In the genomic region with DNA sequence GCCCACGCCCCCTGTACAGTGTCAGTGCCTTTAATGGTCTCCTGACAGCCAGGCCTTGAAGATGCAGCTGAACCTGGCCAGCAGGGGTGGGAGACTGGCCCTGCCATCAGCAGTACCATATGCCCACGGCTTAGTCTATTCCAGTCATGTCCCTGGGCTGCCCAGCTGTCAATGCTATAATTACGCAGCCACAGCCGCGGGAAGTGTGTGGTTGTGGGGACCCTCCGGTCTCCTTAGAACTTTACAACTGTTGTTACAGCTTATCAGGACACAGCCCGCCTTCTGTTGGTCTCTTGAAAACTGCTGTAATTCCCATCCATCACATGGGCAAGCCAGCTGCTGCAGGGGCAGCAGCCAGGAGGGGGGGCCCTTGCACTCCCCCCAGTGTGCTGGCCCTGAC, we compare ENCODE assay signal across 15 mouse cellular contexts.
DNase-seq lines count a peak whose midpoint lies in the region; ATAC-seq lines count a peak whose summit lies in the region.
"Had no signal": no experiment of that assay in that cellular context is flagged by ENCODE, and none has a peak within 500 bp of the region (broad histone marks: within the 10 kb centered on the region; RNA-seq: fewer than 3 reads in every experiment).

No protein-coding gene starts in this region.

- H3K9ac ChIP-seq in heart, embryonic 12.5 days: no peak overlapping the region
- no peak overlapping the region for H3K9ac ChIP-seq in heart, embryonic 11.5 days (ENCODE audit: low read depth, low read length)
- no peak overlapping the region for H3K9ac ChIP-seq in limb, embryonic 12.5 days (replicated peaks)
- H3K9ac ChIP-seq in midbrain, embryonic 16.5 days (ENCODE audit: low read depth, low read length): no peak overlapping the region
- H3K9ac ChIP-seq: liver, embryonic 13.5 days had no signal

- H3K4me3 ChIP-seq in heart, embryonic 12.5 days: no peak overlapping the region
- no peak overlapping the region for H3K4me3 ChIP-seq in heart, embryonic 11.5 days (ENCODE audit: low read depth, low read length)
- H3K4me3 ChIP-seq in limb, embryonic 12.5 days (replicated peaks): no peak overlapping the region
- H3K4me3 ChIP-seq in midbrain, embryonic 16.5 days (ENCODE audit: low read depth, low read length): no peak overlapping the region
- H3K4me3 ChIP-seq: liver, embryonic 13.5 days had no signal

- H3K9me3 ChIP-seq in heart, embryonic 12.5 days (replicated peaks): no peaks in the 10 kb centered on the region
- H3K9me3 ChIP-seq in heart, embryonic 11.5 days (replicated peaks; ENCODE audit: control insufficient read depth, low read length): no peaks in the 10 kb centered on the region
- 0 out of 2 replicates have a peak, but pooled peaks cover 3% of the 10 kb centered on the region for H3K9me3 ChIP-seq in limb, embryonic 12.5 days
- peaks cover 5% of the 10 kb centered on the region; the same call in 1 of the 2 replicates for H3K9me3 ChIP-seq in midbrain, embryonic 16.5 days (replicated peaks; ENCODE audit: control insufficient read depth, low read length, poor library complexity, severe bottlenecking)
- H3K9me3 ChIP-seq: liver, embryonic 13.5 days had no signal

- peak; percentile 21 for DNase-seq in right cerebral cortex, adult 18-20 months
- DNase-seq in right cerebral cortex, postnatal 4 days: no peak
- DNase-seq in yolk sac, embryonic 10.5 days (ENCODE audit: low spot score): no peak
- DNase-seq: adrenal gland, adult 2 months; cerebellum, adult 18-20 months; kidney, adult 8-10 months; layer of hippocampus, postnatal 36 days; liver, embryonic 13.5 days; thymus, adult 18-20 months had no signal

- no peaks in the 10 kb centered on the region for H3K36me3 ChIP-seq in heart, embryonic 12.5 days
- H3K36me3 ChIP-seq in heart, embryonic 11.5 days (ENCODE audit: control insufficient read depth, insufficient read depth, low read length): no peaks in the 10 kb centered on the region
- no peaks in the 10 kb centered on the region for H3K36me3 ChIP-seq in limb, embryonic 12.5 days
- H3K36me3 ChIP-seq in midbrain, embryonic 16.5 days (ENCODE audit: control insufficient read depth, insufficient read depth, low read length): no peaks in the 10 kb centered on the region
- H3K36me3 ChIP-seq: liver, embryonic 13.5 days had no signal

- no peaks in the 10 kb centered on the region for H3K4me1 ChIP-seq in heart, embryonic 12.5 days (replicated peaks)
- H3K4me1 ChIP-seq in heart, embryonic 11.5 days (ENCODE audit: control insufficient read depth, insufficient read depth, low read length): no peaks in the 10 kb centered on the region
- peaks cover 6% of the 10 kb centered on the region for H3K4me1 ChIP-seq in limb, embryonic 12.5 days (replicated peaks)
- H3K4me1 ChIP-seq in midbrain, embryonic 16.5 days (ENCODE audit: control insufficient read depth, insufficient read depth, low read length): no peaks in the 10 kb centered on the region
- H3K4me1 ChIP-seq: liver, embryonic 13.5 days had no signal

- no peaks in the 10 kb centered on the region for H3K27me3 ChIP-seq in heart, embryonic 12.5 days (replicated peaks)
- no peaks in the 10 kb centered on the region for H3K27me3 ChIP-seq in heart, embryonic 11.5 days (ENCODE audit: control insufficient read depth, insufficient read depth, low read length)
- H3K27me3 ChIP-seq in limb, embryonic 12.5 days: no peaks in the 10 kb centered on the region
- no peaks in the 10 kb centered on the region for H3K27me3 ChIP-seq in midbrain, embryonic 16.5 days (ENCODE audit: control insufficient read depth, insufficient read depth, low read depth, low read length)
- H3K27me3 ChIP-seq: liver, embryonic 13.5 days had no signal

- WGBS in heart, embryonic 12.5 days: 44% methylated on average over 7 of the region's 7 CpGs
- 42% methylated on average over 7 of the region's 7 CpGs for WGBS in heart, embryonic 11.5 days (ENCODE audit: insufficient replicate concordance)
- 25% methylated on average over 7 of the region's 7 CpGs for WGBS in limb, embryonic 12.5 days
- WGBS in midbrain, embryonic 16.5 days: 82% methylated on average over 7 of the region's 7 CpGs

- H3K4me2 ChIP-seq in heart, embryonic 12.5 days: no peak overlapping the region
- no peak overlapping the region for H3K4me2 ChIP-seq in heart, embryonic 11.5 days
- no peak overlapping the region for H3K4me2 ChIP-seq in limb, embryonic 12.5 days
- no peak overlapping the region for H3K4me2 ChIP-seq in midbrain, embryonic 16.5 days (ENCODE audit: low read length)
- H3K4me2 ChIP-seq: liver, embryonic 13.5 days had no signal

- 0 out of 2 replicates have a peak, but pooled peaks have one; percentile 15 for ATAC-seq in heart, embryonic 12.5 days (ENCODE audit: insufficient number of reproducible peaks, low FRiP score)
- ATAC-seq in heart, embryonic 11.5 days (replicated peaks; ENCODE audit: insufficient number of reproducible peaks, low FRiP score, low TSS enrichment): no peak
- ATAC-seq in limb, embryonic 12.5 days (ENCODE audit: insufficient number of reproducible peaks, insufficient read depth, low FRiP score, low TSS enrichment, low read depth): peak; percentile 66; the same call in 1 of the 2 replicates
- ATAC-seq in midbrain, embryonic 16.5 days: no peak
- ATAC-seq: CD4-positive, CD25-positive, alpha-beta regulatory T cell, adult 4 months; lung, postnatal 0 days had no signal

- H3K27ac ChIP-seq in heart, embryonic 12.5 days (ENCODE audit: poor library complexity, severe bottlenecking): no peak overlapping the region
- no peak overlapping the region for H3K27ac ChIP-seq in heart, embryonic 11.5 days (ENCODE audit: low read depth, low read length)
- no peak overlapping the region for H3K27ac ChIP-seq in limb, embryonic 12.5 days
- H3K27ac ChIP-seq in midbrain, embryonic 16.5 days (ENCODE audit: low read length): no peak overlapping the region
- H3K27ac ChIP-seq: liver, embryonic 13.5 days had no signal

Comparison
In these comparisons a context has a peak if more than half of its experiments do, and no peak if none do; other contexts are left out.
1. ATAC-seq: peak in heart, embryonic 12.5 days (single experiment) and limb, embryonic 12.5 days (single experiment); none in heart, embryonic 11.5 days (single experiment) and midbrain, embryonic 16.5 days (single experiment).